Mouse (Mus musculus) hindbrain, embryonic 10.5 days (tissue): ENCODE measurements at regions not wholly inside any gene's neighbourhood (a gene's known extent, or its start where the extent isn't known, plus 50 kb on each side); places are given as distances from the start of the nearest gene placed in this dataset.

Experiments
- DNase-seq: peaks from one replicate; pipeline ENCODE4 v3.0.0-alpha.2; 2017; ENCODE audit warnings: low spot score
- H3K27ac ChIP-seq: fragments of 300-500 bp; sonication (generic); 2 replicates; pipeline ENCODE4 v1.5.1; 2016; ENCODE audit warnings: mild to moderate bottlenecking, moderate library complexity
- H3K27me3 ChIP-seq: fragments of 300-500 bp; sonication (generic); 2 replicates; pipeline ENCODE4 v1.6.1; 2016; ENCODE audit warnings: mild to moderate bottlenecking; ENCODE audit not compliant: poor library complexity, insufficient read depth, severe bottlenecking
- H3K36me3 ChIP-seq: fragments of 300-500 bp; sonication (generic); 2 replicates; pipeline ENCODE4 v1.6.1; 2016; ENCODE audit warnings: mild to moderate bottlenecking, moderate library complexity
- H3K4me1 ChIP-seq: fragments of 300-500 bp; sonication (generic); replicated peaks from 2 replicates; pipeline ENCODE4 v1.6.1; 2016; ENCODE audit warnings: mild to moderate bottlenecking
- H3K4me3 ChIP-seq: fragments of 300-500 bp; sonication (generic); 2 replicates; pipeline ENCODE4 v1.5.1; 2016; ENCODE audit warnings: mild to moderate bottlenecking, moderate library complexity
- H3K9me3 ChIP-seq: fragments of 300-500 bp; sonication (generic); 2 replicates; pipeline ENCODE4 v1.6.1; 2016; ENCODE audit warnings: mild to moderate bottlenecking, moderate library complexity
- WGBS: fragments of 180-500 bp; shearing (Covaris S2); methylation state at CpG from one replicate; pipeline ENCODE4 v1.1.7; 2016; 5-methylcytosine and 5-hydroxymethylcytosine counted together

DNA sequence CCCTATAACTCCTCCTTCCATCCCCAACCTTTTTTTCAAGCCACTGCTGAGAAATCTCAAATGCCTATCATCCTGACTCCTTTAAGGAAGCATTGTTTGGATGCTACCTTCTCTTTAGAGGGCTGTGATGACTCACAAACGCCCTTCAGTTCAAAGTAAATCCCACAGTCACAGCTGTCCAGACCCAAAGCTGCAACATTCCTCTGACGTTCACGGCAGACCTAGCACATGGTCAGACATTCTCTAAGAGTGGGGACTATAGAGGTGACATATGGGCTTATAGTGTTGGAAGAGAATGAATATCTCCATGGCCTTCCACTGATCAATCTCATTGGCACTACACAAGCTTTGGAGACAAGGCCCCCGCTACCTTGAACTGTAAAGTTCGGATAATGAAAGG is 139.5 kb upstream of the Tent5a start:
- Histone ChIP-seq H3K9me3 (no peaks in the 10 kb centered on the region), H3K27me3 (no peaks in the 10 kb centered on the region), H3K36me3 (no peaks in the 10 kb centered on the region), H3K27ac (no peak overlapping the region), H3K4me1 (no peaks in the 10 kb centered on the region), H3K4me3 (no peak overlapping the region)
- 85% methylated on average over 5 of the region's 5 CpGs for WGBS
- no peak for DNase-seq

DNA sequence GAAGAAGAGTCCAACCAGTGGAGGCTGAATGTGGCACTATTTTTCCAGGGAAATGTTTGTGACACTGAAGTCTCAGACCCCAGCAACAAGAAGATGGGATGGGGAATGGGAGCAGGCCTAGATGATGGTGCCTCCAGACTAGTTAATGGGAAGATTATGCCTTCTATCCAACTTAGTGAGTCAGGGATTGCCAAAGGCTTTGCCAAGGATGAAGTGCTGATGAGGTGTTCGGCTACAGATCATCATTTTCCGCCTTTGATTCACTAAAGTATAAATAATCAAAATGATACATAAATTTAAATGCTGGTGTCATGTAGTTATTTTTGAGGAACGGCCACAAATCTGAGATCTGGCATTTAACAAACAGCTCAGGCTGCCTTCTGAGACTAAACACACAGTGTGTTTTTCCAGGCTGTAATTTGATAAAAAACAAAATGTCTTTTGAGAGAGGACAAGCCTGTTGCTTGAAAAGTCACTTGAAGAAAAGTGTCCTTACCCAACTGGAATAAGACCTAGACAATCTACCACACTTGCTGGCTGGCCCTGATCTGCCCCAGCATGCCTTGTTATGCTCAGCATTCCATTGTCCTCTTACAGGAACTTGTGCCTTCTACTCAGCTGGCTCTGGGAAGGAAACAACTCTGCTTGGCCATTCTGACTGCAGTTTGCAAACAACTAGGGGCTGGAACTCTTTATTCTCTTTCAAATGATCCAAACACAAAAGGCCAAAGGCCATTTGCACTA is 132.1 kb upstream of the Tent5a start:
- Histone ChIP-seq H3K9me3 (no peaks in the 10 kb centered on the region), H3K36me3 (no peaks in the 10 kb centered on the region), H3K4me3 (no peak overlapping the region), H3K27ac (no peak overlapping the region), H3K4me1 (no peaks in the 10 kb centered on the region; the same call in 1 of the 2 replicates), H3K27me3 (no peaks in the 10 kb centered on the region)
- no peak for DNase-seq
- WGBS: 93% methylated on average over 3 of the region's 3 CpGs

DNA sequence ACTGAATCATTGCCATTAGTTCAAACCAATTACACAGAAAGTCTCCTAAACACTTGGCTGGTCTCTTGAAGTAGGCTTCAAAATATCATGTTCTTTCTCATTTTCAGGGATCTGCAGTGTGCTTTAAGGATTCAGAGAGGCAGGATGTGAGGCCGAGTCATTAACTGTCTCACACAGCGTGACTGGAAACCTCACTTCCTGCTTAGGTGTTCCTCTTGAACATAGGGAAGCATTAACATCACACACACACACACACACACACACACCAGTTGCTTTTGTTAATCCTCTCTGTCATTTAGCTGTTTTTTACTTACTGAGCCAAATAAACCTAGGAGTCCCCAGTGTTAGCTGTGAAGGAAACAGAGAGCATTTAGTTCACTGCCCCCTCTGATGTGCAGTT is 131.2 kb upstream of the Tent5a start:
- Histone ChIP-seq H3K27ac (no peak overlapping the region), H3K36me3 (no peaks in the 10 kb centered on the region), H3K9me3 (no peaks in the 10 kb centered on the region), H3K27me3 (no peaks in the 10 kb centered on the region), H3K4me1 (no peaks in the 10 kb centered on the region; the same call in 1 of the 2 replicates), H3K4me3 (no peak overlapping the region)
- WGBS: 83% methylated on average over 2 of the region's 2 CpGs
- DNase-seq: no peak

- H3K27me3 ChIP-seq: no peaks in the 10 kb centered on the region
- H3K9me3 ChIP-seq: no peaks in the 10 kb centered on the region
- H3K4me3 ChIP-seq: no peak overlapping the region
- H3K27ac ChIP-seq: no peak overlapping the region
- H3K36me3 ChIP-seq: no peaks in the 10 kb centered on the region
- DNase-seq: no peak
- H3K4me1 ChIP-seq: no peaks in the 10 kb centered on the region; the same call in 1 of the 2 replicates
- WGBS: 73% methylated on average over 5 of the region's 5 CpGs
Measured at GRCm38 (mm10) chr9:85457400-85457799, 130.3 kb upstream of the Tent5a start.

DNA sequence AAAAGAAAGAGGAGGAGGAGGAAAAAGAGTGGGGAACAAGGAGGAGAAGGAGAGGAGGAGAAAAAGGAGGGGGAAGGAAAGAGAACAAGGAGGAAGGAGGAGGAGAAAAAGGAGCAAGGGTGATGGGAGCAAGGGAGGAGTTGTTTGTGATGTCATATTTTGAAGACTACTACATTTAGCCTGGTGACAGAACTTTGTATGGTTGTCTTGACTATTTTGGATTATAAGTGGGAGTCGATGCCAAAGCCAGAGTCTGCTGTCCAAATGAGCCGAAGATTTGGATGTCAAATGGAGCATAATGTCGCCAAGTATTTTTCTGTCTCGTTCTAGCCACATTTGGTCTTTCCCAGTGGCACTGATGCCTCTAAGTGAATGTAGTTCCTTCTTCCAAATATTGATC is 128.2 kb upstream of the Tent5a start:
- 92% methylated on average over 4 of the region's 4 CpGs for WGBS
- H3K27me3 ChIP-seq: no peaks in the 10 kb centered on the region
- no peak overlapping the region for H3K4me3 ChIP-seq
- no peak for DNase-seq
- no peaks in the 10 kb centered on the region for H3K9me3 ChIP-seq
- H3K27ac ChIP-seq: no peak overlapping the region
- H3K4me1 ChIP-seq: no peaks in the 10 kb centered on the region; the same call in 1 of the 2 replicates
- no peaks in the 10 kb centered on the region for H3K36me3 ChIP-seq

DNA sequence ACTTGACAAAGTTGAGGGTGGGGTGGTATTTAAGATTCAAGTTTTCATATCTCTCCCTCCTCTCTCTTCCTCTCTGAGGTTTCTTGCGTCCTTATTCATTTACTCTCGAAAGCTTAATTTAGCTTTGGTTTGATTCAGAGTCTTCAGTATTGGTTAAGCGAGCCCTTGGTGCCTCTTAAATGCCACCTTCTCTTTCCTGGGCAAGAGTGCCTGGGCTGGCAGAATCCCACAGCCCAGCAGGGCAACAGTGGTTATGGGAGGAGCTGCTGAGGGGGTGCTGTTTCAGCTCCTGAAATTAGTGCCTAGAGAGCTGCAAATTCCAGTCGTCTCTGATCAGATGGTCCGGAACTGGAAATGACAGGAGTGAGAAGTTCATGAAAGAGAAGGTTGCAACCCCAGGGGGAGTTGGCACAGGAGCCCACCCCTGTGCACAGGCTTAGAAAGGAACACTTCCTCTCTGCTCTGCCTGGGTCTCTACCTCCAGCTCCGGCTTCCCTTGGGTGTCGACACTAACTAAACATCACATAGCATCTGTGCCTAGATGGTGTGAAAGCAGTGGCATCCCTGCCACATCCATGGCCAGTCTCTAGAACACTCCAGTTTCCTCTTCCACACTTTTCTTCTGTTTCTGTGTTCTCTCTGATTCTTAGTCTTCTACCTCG is 125.2 kb upstream of the Tent5a start:
- Histone ChIP-seq H3K36me3 (no peaks in the 10 kb centered on the region), H3K27ac (no peak overlapping the region), H3K4me3 (no peak overlapping the region), H3K27me3 (no peaks in the 10 kb centered on the region), H3K9me3 (no peaks in the 10 kb centered on the region), H3K4me1 (no peaks in the 10 kb centered on the region)
- WGBS: 84% methylated on average over 8 of the region's 8 CpGs
- DNase-seq: no peak

DNA sequence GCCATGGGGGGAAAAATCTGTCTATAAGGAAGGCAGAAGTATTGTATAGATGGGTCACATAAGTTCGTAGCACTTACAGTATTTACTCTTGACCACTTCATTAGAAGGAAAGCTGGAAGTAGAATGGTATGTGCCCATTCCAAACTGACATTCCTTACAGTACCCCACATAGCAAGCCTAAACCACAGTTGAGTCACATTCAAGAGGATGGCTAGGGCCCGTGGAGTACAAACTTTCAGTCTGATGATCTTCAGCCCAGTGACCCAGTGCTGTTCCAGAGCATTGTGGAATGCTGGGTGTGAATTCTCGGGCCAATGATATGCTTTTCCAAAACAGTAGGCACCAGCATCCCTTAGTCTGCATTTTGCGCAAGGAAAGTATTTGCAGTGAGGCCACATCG is 124.2 kb upstream of the Tent5a start:
- Histone ChIP-seq H3K9me3 (no peaks in the 10 kb centered on the region), H3K4me3 (no peak overlapping the region), H3K36me3 (no peaks in the 10 kb centered on the region), H3K27ac (no peak overlapping the region), H3K4me1 (no peaks in the 10 kb centered on the region), H3K27me3 (no peaks in the 10 kb centered on the region)
- DNase-seq: no peak
- WGBS: 91% methylated on average over 5 of the region's 5 CpGs

DNA sequence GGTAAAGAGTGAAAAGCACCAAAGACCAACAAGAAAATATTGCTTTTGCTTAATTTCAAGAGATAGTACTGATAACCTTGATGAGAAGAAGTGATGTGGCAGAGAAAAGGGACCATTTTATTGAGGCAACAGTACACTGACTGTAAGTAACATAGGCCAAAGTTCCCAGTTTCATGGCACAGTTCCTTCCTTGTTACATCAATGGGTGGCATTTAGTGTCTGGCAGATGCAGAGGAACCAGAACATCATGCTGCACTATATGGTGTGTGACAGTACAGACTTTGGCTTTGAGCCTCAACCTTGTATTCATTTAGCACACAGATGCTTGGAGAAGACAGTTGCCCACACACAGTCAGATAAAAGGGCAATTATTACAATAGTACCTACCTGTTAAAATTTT is 123.7 kb upstream of the Tent5a start:
- Histone ChIP-seq H3K4me3 (no peak overlapping the region), H3K4me1 (no peaks in the 10 kb centered on the region), H3K27ac (no peak overlapping the region), H3K9me3 (no peaks in the 10 kb centered on the region), H3K27me3 (no peaks in the 10 kb centered on the region), H3K36me3 (no peaks in the 10 kb centered on the region)
- no peak for DNase-seq

DNA sequence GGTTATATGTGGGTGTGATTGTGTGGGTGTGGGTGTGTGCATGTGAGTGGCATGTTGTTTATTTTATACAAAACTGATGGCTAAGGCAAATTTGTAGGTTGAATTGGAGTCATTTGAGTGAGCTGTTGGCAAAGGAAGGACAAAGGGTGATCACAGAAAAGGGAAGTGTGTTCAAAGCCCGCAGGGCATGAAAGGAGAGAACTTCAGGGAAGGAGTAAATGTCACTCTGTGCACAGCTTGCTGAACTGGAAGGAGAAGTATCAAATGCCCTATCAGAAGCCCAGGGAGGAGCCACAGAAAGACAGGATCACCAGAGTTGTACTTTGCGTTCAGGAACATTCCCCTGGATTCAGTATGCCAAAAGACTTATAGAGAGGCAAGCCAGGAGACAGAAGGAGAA is 122.3 kb upstream of the Tent5a start:
- WGBS: 81% methylated on average over 2 of the region's 2 CpGs
- Histone ChIP-seq H3K4me3 (no peak overlapping the region), H3K4me1 (no peaks in the 10 kb centered on the region), H3K27ac (no peak overlapping the region), H3K36me3 (no peaks in the 10 kb centered on the region), H3K27me3 (no peaks in the 10 kb centered on the region), H3K9me3 (no peaks in the 10 kb centered on the region)
- DNase-seq: no peak

- H3K4me1 ChIP-seq: no peaks in the 10 kb centered on the region
- H3K27me3 ChIP-seq: no peaks in the 10 kb centered on the region
- no peak overlapping the region for H3K4me3 ChIP-seq
- no peaks in the 10 kb centered on the region for H3K36me3 ChIP-seq
- no peak for DNase-seq
- H3K27ac ChIP-seq: no peak overlapping the region
- no peaks in the 10 kb centered on the region for H3K9me3 ChIP-seq
- WGBS: 73% methylated on average over 4 of the region's 4 CpGs
Measured at GRCm38 (mm10) chr9:85442761-85443505, 115.8 kb upstream of the Tent5a start.

GRCm38 (mm10) chr9:85439664-85440063 is 112.5 kb upstream of the Tent5a start:
- Histone ChIP-seq H3K27me3 (no peaks in the 10 kb centered on the region), H3K36me3 (no peaks in the 10 kb centered on the region), H3K9me3 (no peaks in the 10 kb centered on the region), H3K4me3 (no peak overlapping the region), H3K27ac (no peak overlapping the region), H3K4me1 (no peaks in the 10 kb centered on the region)
- 43% methylated on average over 1 of the region's 1 CpGs for WGBS
- no peak for DNase-seq

DNA sequence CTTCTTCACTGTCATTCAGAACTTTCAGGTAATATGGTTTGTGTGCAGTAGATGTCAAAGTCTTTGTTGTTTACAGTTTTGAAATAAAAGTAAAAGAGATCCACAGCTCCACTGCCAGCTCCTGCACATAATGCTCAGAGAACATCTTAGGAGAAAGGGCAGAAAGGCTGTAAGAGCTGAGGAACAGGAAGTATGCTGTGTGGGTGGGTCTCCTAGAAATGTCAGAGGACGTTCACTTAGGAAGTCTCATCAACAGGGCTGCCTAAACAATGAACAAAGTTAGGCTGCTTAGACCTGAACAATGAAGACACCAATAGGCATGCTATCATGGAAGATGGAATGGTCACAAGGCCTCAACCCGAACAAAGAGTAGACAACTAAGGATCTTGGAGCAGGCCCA is 105.1 kb upstream of the Tent5a start:
- no peaks in the 10 kb centered on the region for H3K9me3 ChIP-seq
- H3K4me3 ChIP-seq: no peak overlapping the region
- no peaks in the 10 kb centered on the region for H3K36me3 ChIP-seq
- no peaks in the 10 kb centered on the region for H3K4me1 ChIP-seq
- 77% methylated on average over 2 of the region's 2 CpGs for WGBS
- no peaks in the 10 kb centered on the region for H3K27me3 ChIP-seq
- H3K27ac ChIP-seq: no peak overlapping the region
- no peak for DNase-seq

GRCm38 (mm10) chr9:85426809-85427208 is 99.7 kb upstream of the Tent5a start:
- no peaks in the 10 kb centered on the region for H3K36me3 ChIP-seq
- H3K4me1 ChIP-seq: no peaks in the 10 kb centered on the region
- WGBS: 85% methylated on average over 4 of the region's 4 CpGs
- no peak for DNase-seq
- no peak overlapping the region for H3K4me3 ChIP-seq
- no peak overlapping the region for H3K27ac ChIP-seq
- H3K27me3 ChIP-seq: no peaks in the 10 kb centered on the region
- H3K9me3 ChIP-seq: no peaks in the 10 kb centered on the region
